Mouse (Mus musculus) adrenal gland, adult 18-20 months (tissue): ENCODE data around the gene Zfhx3. TPM values are rescaled to one million over a fixed set of nuclear protein-coding genes. Genes with fewer than 3 reads are reported as not detected.

ENCODE experiments used
- DNase-seq, 2 experiments: peaks; one replicate each; pipeline ENCODE4 v3.0.0; 2021 to 2022; ENCODE audit warnings: low spot score in 2 of 2
- total RNA-seq, 2 experiments: library from RNA; stranded (reverse); gene quantifications; 1 replicate in 1 of 2; 2 replicates in 1 of 2; pipeline ENCODE4 v1.2.3; 2021

Zfhx3 gene
- total RNA-seq, 2 experiments from 2014 or later: 36.9 to 38.6 TPM

GRCm38 (mm10) chr8:108908540-108908939 is 966.1 kb downstream of the Zfhx3 start:
- no peak for DNase-seq

- DNase-seq: no peak
Observed at GRCm38 (mm10) chr8:108909035-108909434, 966.6 kb downstream of the Zfhx3 start.

- no peak for DNase-seq
Observed at GRCm38 (mm10) chr8:108909455-108909854, 967.0 kb downstream of the Zfhx3 start.

GRCm38 (mm10) chr8:108910843-108911242 is 968.4 kb downstream of the Zfhx3 start:
- DNase-seq: no peak

GRCm38 (mm10) chr8:108911511-108911910 is 969.1 kb downstream of the Zfhx3 start:
- peak; percentile 89 for DNase-seq

- no peak for DNase-seq
Observed at GRCm38 (mm10) chr8:108912998-108913397, 970.6 kb downstream of the Zfhx3 start.

GRCm38 (mm10) chr8:108915425-108915824 is 973.0 kb downstream of the Zfhx3 start:
- DNase-seq: peak in 1 of 2 experiments; percentile 26

GRCm38 (mm10) chr8:108915876-108916275 is 973.4 kb downstream of the Zfhx3 start:
- no peak for DNase-seq

- no peak for DNase-seq
Observed at GRCm38 (mm10) chr8:108920151-108920550, 977.7 kb downstream of the Zfhx3 start.

GRCm38 (mm10) chr8:108923161-108923560 is 980.7 kb downstream of the Zfhx3 start:
- no peak for DNase-seq

GRCm38 (mm10) chr8:108924526-108924925 is 982.1 kb downstream of the Zfhx3 start:
- DNase-seq: no peak

- DNase-seq: no peak
Observed at GRCm38 (mm10) chr8:108926106-108926505, 983.7 kb downstream of the Zfhx3 start.

- no peak for DNase-seq
Observed at GRCm38 (mm10) chr8:108930635-108931034, 988.2 kb downstream of the Zfhx3 start.

GRCm38 (mm10) chr8:108931837-108932236 is 989.4 kb downstream of the Zfhx3 start:
- no peak for DNase-seq

GRCm38 (mm10) chr8:108932729-108933128 is 990.3 kb downstream of the Zfhx3 start:
- DNase-seq: no peak

- DNase-seq: no peak
Observed at GRCm38 (mm10) chr8:108935834-108936694, 993.6 kb downstream of the Zfhx3 start.

GRCm38 (mm10) chr8:108936695-108937448 is 994.4 kb downstream of the Zfhx3 start:
- DNase-seq: no peak

- no peak for DNase-seq
Observed at GRCm38 (mm10) chr8:108937904-108938455, 995.5 kb downstream of the Zfhx3 start.

- no peak for DNase-seq
Observed at GRCm38 (mm10) chr8:108942686-108943085, 1000.2 kb downstream of the Zfhx3 start.

- DNase-seq: no peak
Observed at GRCm38 (mm10) chr8:108943132-108943531, 1000.7 kb downstream of the Zfhx3 start.

- no peak for DNase-seq
Observed at GRCm38 (mm10) chr8:108944312-108944711, 1001.9 kb downstream of the Zfhx3 start.

- no peak for DNase-seq
Observed at GRCm38 (mm10) chr8:108950311-108950710, 1007.9 kb downstream of the Zfhx3 start.
